Mouse (Mus musculus): ENCODE measurements around the gene Tmem135.

DNA sequence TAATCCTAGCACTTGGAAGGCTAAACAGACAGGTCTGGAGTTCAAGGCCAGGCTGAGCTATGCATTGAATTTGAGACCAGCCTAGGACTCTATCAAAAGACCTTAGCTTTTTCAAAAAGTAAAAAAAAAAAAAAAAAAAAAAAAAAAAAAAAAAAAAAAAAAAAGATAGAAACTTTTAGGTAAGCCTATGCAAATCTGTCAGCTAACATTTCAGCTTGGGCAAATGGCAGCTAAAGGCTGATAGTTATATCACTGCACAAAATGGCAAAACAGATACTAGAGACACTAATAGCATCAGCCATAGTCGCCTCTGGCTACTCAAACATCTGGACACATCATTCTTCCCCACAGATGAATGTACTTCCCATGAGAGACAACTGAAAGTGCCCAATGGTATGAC, 64.2 kb downstream of the Tmem135 start:
- no peak for TF ChIP-seq EP300 (IDR thresholded peaks at IDR 0.05)
- TF ChIP-seq CTCF (IDR thresholded peaks at IDR 0.05): no peak
